Mouse (Mus musculus): Measurements from ENCODE around the gene Pla2g1b. TPM values are rescaled to one million over a fixed set of nuclear protein-coding genes. Genes with fewer than 3 reads are reported as not detected.
A peak's percentile ranks its signal among the peaks of the same experiment; 100 is the strongest.

The Pla2g1b gene
- polyA plus RNA-seq, 2 experiments: not detected

DNA sequence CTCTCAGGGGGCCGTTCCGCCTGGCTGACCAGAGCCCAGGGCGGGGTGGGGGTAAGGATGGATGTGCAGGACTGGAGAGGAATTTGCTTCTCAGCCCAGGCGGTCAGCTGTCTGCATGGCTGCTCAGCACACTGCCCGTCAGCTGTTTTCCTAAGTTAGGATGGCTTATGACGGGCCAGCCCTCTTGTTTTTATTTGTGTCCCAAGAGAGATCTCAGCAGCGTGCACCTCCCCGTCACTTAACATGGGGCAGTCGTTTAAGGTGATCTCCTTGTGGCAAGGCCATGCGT, 42.7 kb downstream of the Pla2g1b start:
- H3K4me3 ChIP-seq (replicated peaks; ENCODE audit: low read length): peak overlapping the region; percentile 99
- ATAC-seq (ENCODE audit: low FRiP score, low read depth) (peak; percentile 32), DNase-seq (ENCODE audit: low spot score) (no peak)
- peaks cover 34% of the 10 kb centered on the region for H3K4me1 ChIP-seq (ENCODE audit: control insufficient read depth, insufficient read depth, low read length)
- no peak overlapping the region for H3K27ac ChIP-seq (replicated peaks; ENCODE audit: low read depth, low read length)
- no peaks in the 10 kb centered on the region for H3K27me3 ChIP-seq (ENCODE audit: control insufficient read depth, insufficient read depth, low read length)
- H3K36me3 ChIP-seq (ENCODE audit: control insufficient read depth, insufficient read depth, low read length): peaks cover 14% of the 10 kb centered on the region; the same call in 1 of the 2 replicates
- peak overlapping the region; percentile 89 for H3K9ac ChIP-seq (ENCODE audit: low read depth, low read length, severe bottlenecking)
- no peak for TF ChIP-seq POLR2A (IDR thresholded peaks at IDR 0.05; ENCODE audit: borderline replicate concordance, extremely low read depth, insufficient read depth, insufficient read length)
- WGBS: 19% methylated on average over 10 of the region's 10 CpGs
- H3K9me3 ChIP-seq (ENCODE audit: control insufficient read depth, low read length): no peaks in the 10 kb centered on the region
- H3K4me2 ChIP-seq (replicated peaks; ENCODE audit: low read depth, low read length, severe bottlenecking): peak overlapping the region; percentile 74

DNA sequence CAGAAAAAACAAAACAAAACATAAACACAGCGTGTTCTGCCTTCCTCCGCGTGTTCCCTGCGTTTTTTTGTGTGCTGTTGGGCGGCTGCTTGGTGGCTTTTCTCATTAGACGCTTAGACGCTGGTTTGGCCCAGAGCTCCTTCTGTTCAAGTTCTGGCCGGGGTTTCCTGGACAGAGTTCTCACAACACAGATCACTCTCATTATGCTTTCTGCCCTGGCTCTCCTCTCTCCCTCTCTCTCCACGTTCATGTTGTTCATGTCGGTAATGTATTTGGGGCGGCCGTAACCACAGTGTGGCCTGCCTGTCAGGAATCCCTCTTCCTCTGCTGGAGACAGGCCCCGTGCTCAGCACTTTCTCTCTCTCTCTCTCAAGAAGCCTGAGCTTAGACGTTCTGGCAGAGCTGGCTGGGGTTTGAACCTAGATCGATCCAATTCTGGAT, 43.3 kb downstream of the Pla2g1b start:
- peaks cover 39% of the 10 kb centered on the region for H3K4me1 ChIP-seq (ENCODE audit: control insufficient read depth, insufficient read depth, low read length)
- no peak for DNase-seq (ENCODE audit: low spot score)

DNA sequence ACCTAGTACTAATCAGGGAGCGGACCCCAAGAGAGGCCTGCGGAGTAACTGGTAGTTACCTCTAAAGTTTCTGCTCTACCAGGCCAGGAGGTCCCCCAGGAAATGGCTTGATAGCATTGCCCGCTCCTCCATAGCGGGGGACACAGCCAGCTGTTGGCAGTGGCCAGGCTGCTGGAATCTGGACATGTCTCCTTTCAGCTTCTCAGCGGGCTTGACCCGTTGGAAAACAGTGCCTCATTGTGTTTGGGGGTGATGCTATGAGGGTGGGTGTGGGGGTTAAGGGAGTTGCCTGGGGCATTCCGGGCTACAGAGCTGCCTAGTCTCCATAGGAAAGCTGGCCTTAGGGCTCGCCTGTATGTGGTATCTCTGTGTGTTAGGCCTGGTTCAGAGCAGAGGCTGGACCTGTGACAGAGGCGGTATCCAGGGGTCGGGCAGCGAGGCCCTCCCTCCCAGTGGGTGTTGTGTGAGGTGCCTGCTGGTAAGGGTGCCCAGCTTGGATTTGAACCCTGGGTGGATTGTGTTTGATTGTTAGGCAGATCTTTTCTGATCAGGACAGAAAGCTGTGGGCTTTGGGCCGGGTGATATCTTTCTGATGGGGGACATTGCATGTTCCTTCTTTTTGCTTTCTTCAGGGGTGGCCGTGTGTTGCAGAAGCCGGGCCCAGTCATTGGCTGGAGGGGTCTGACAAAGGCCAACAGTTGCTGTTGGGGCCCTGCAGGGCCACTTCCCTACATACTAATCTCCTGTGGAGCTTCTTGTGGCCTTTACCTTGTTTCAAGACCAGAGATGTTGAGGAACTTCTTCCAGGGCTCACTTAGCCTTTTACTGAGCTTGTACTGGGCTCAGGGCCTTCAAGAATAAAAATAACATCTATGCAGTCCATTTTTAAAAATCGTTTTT, 44.0 kb downstream of the Pla2g1b start:
- Histone ChIP-seq H3K27ac (replicated peaks; ENCODE audit: low read depth, low read length) (peak overlapping the region; percentile 69), H3K9ac (ENCODE audit: low read depth, low read length, severe bottlenecking) (peak overlapping the region; percentile 44), H3K27me3 (ENCODE audit: control insufficient read depth, insufficient read depth, low read length) (no peaks in the 10 kb centered on the region), H3K4me1 (ENCODE audit: control insufficient read depth, insufficient read depth, low read length) (peaks cover 46% of the 10 kb centered on the region), H3K4me3 (replicated peaks; ENCODE audit: low read length) (peak overlapping the region; percentile 99), H3K4me2 (replicated peaks; ENCODE audit: low read depth, low read length, severe bottlenecking) (peak overlapping the region; percentile 74), H3K36me3 (ENCODE audit: control insufficient read depth, insufficient read depth, low read length) (peaks cover 14% of the 10 kb centered on the region; the same call in 1 of the 2 replicates), H3K9me3 (ENCODE audit: control insufficient read depth, low read length) (no peaks in the 10 kb centered on the region)
- ATAC-seq (ENCODE audit: low FRiP score, low read depth) (no peak), DNase-seq (ENCODE audit: low spot score) (no peak)
- TF ChIP-seq POLR2A (IDR thresholded peaks at IDR 0.05; ENCODE audit: borderline replicate concordance, extremely low read depth, insufficient read depth, insufficient read length): no peak
- 75% methylated on average over 15 of the region's 15 CpGs for WGBS

More for the DNA sequence above, 43.3 kb downstream of the Pla2g1b start:
- WGBS: 29% methylated on average over 15 of the region's 15 CpGs
- H3K9ac ChIP-seq (ENCODE audit: low read depth, low read length, severe bottlenecking): peak overlapping the region; percentile 44
- peaks cover 14% of the 10 kb centered on the region; the same call in 1 of the 2 replicates for H3K36me3 ChIP-seq (ENCODE audit: control insufficient read depth, insufficient read depth, low read length)
- no peaks in the 10 kb centered on the region for H3K9me3 ChIP-seq (ENCODE audit: control insufficient read depth, low read length)
- H3K27ac ChIP-seq (replicated peaks; ENCODE audit: low read depth, low read length): peak overlapping the region; percentile 69
- TF ChIP-seq POLR2A (IDR thresholded peaks at IDR 0.05; ENCODE audit: borderline replicate concordance, extremely low read depth, insufficient read depth, insufficient read length): no peak
- H3K27me3 ChIP-seq (ENCODE audit: control insufficient read depth, insufficient read depth, low read length): no peaks in the 10 kb centered on the region
- no peak for ATAC-seq (ENCODE audit: low FRiP score, low read depth)
- H3K4me2 ChIP-seq (replicated peaks; ENCODE audit: low read depth, low read length, severe bottlenecking): peak overlapping the region; percentile 74
- peak overlapping the region; percentile 99 for H3K4me3 ChIP-seq (replicated peaks; ENCODE audit: low read length)

DNA sequence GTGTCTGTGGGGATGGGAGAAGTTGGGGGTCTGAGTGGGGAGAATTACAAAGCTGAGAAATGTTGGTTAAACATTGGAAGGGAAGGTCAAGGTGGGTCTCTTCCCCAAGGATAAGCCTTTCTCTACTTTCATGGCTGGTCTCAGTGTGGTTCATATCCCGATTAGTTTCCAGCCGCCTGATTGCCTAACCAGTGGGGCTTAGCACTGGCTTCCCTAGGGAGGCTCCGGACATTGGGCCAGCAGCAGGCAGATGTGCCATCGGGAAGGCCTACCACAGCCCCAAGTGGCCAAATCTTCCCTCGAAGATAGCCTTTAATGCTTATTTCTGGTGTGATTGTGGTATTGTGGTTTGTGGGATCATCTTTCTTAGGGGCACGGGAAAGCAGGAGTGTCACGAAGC, 46.3 kb downstream of the Pla2g1b start:
- Histone ChIP-seq H3K9ac (ENCODE audit: low read depth, low read length, severe bottlenecking) (no peak overlapping the region), H3K4me1 (ENCODE audit: control insufficient read depth, insufficient read depth, low read length) (peaks cover 53% of the 10 kb centered on the region), H3K27ac (replicated peaks; ENCODE audit: low read depth, low read length) (no peak overlapping the region), H3K4me3 (replicated peaks; ENCODE audit: low read length) (no peak overlapping the region), H3K4me2 (replicated peaks; ENCODE audit: low read depth, low read length, severe bottlenecking) (no peak overlapping the region), H3K36me3 (ENCODE audit: control insufficient read depth, insufficient read depth, low read length) (peaks cover 19% of the 10 kb centered on the region), H3K27me3 (ENCODE audit: control insufficient read depth, insufficient read depth, low read length) (no peaks in the 10 kb centered on the region), H3K9me3 (ENCODE audit: control insufficient read depth, low read length) (no peaks in the 10 kb centered on the region)
- DNase-seq (ENCODE audit: low spot score): no peak
- WGBS: 90% methylated on average over 7 of the region's 7 CpGs
- ATAC-seq (ENCODE audit: low FRiP score, low read depth): no peak
- no peak for TF ChIP-seq POLR2A (IDR thresholded peaks at IDR 0.05; ENCODE audit: borderline replicate concordance, extremely low read depth, insufficient read depth, insufficient read length)

DNA sequence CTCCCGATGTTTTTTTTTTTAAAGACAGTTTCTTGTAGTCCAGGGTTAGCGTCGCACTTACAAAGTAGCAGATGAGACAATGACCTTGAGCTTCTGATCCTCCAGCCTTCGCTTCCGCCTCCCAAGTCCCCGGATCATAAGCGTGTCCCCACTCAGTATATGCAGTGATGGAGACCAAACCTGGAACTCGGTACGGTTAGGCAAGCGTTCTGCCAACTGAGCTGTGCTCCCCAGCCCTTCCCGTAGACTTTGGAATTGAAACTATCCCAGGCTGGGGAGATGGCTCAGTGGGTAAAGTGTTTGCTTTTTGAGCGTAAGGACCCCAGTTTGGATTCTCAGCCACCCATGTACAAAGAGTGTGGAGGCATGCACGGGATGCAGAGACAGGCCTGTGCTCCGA, 47.2 kb downstream of the Pla2g1b start:
- no peak overlapping the region for H3K4me2 ChIP-seq (replicated peaks; ENCODE audit: low read depth, low read length, severe bottlenecking)
- H3K27ac ChIP-seq (replicated peaks; ENCODE audit: low read depth, low read length): no peak overlapping the region
- TF ChIP-seq POLR2A (IDR thresholded peaks at IDR 0.05; ENCODE audit: borderline replicate concordance, extremely low read depth, insufficient read depth, insufficient read length): no peak
- DNase-seq (ENCODE audit: low spot score) (no peak), ATAC-seq (ENCODE audit: low FRiP score, low read depth) (no peak)
- no peaks in the 10 kb centered on the region for H3K27me3 ChIP-seq (ENCODE audit: control insufficient read depth, insufficient read depth, low read length)
- H3K9ac ChIP-seq (ENCODE audit: low read depth, low read length, severe bottlenecking): no peak overlapping the region
- H3K4me1 ChIP-seq (ENCODE audit: control insufficient read depth, insufficient read depth, low read length): peaks cover 45% of the 10 kb centered on the region
- H3K9me3 ChIP-seq (ENCODE audit: control insufficient read depth, low read length): no peaks in the 10 kb centered on the region
- peaks cover 19% of the 10 kb centered on the region for H3K36me3 ChIP-seq (ENCODE audit: control insufficient read depth, insufficient read depth, low read length)
- WGBS: 97% methylated on average over 14 of the region's 14 CpGs
- H3K4me3 ChIP-seq (replicated peaks; ENCODE audit: low read length): no peak overlapping the region
